Mouse (Mus musculus) kidney, postnatal 25 days (tissue): ENCODE results near the gene Tmem132c.
A peak's percentile ranks its signal among the peaks of the same experiment; 100 is the strongest.

ENCODE experiments used
- DNase-seq, 2 experiments: peaks; one replicate each; pipeline ENCODE4 v3.0.0; 2021; ENCODE audit warnings: mixed read lengths in 2 of 2

Gene Tmem132c

DNA sequence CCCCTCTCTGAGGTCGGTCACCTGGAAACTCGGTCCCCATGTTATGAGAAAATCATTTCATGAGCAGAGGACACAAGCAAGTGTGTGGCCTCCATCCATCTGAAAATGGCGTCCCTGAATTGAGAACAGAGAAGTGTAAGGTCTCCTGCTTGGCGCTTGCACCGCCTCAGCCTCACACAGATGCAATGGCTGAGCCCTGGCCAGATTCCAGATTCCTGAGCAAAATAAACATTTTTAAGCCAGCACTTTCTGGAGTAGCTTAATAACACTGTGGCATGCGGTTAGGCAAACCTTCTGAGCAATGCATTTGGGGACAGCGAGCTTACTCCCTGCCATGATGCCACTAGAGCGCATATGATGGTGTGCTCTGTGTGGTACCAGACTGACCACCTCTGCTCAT, 48.1 kb downstream of the Tmem132c start:
- no peak for DNase-seq

DNA sequence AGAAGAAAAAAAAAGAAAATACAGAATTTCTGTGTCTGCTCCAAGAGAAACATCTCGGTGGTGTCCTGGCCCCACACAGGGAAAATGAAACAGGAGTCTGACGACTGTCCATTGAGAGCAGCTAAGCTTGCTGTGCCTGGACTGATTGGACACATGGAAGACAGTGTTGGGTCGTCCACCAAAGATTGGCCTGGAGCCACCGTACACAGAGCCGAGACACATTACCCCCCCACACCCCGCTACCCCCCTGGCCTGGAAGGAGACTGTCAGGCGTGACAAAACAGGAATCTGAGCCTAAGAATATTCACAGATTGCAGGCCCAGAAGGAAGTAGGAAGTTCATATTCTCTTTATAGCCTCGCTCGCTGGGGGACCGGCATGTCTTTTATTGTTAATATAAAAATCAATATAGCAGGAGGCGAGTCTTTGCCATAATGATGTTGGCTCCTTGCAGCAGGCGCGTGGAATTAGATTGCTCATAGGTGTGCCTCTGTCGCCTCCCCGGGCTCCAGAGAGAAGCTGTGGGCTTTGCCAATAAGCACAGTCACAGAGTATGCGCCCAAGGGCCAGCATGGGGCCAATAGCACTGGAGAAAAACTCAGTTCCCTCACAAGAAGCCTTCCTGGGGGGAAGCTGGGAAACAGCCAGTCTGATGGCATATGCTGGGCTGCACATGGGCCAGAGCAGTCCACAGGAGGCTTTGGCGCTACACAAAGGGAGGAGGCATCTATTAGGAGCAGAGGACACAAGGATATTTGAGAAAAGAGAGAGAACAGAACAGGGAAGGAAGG, 49.0 kb downstream of the Tmem132c start:
- DNase-seq: no peak

DNA sequence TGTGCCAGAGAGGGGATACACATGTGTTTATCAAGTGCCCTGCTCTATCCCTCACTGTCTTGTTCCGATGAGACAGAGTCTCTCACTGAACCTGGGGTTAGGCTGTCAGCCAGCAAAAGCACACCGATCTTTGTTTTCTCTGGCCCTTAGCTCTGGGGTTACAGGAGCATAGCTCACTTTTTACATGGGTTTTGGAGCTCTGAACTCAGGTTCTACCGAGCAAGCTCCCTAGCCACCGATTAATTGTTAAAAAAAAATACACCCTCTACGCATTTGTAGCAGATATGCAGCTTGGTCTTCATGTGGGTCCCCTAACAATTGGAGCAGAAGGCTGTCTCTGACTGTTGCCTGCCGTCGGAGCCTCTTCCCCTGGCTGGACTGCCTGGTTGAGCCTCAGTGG, 50.0 kb downstream of the Tmem132c start:
- no peak for DNase-seq

DNA sequence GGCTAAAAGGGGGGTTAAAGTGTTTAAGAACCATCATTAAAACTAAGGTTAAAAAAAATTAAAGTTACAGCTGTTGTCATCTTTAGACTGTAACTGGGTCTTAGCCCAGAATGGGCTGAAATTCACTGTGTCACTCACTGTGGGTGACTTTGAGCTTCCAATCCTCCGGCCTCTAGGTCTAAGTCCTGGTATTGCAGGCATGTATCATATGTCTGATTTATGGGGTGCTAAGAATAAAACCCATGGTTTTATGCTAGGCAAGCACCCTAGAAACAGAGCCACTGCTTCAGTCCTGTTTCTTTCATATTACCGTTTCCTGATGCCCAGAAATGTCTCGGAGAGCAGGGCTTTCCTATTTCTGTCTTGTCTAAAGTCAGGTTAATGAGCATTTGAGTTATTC, 52.1 kb downstream of the Tmem132c start:
- DNase-seq: no peak

DNA sequence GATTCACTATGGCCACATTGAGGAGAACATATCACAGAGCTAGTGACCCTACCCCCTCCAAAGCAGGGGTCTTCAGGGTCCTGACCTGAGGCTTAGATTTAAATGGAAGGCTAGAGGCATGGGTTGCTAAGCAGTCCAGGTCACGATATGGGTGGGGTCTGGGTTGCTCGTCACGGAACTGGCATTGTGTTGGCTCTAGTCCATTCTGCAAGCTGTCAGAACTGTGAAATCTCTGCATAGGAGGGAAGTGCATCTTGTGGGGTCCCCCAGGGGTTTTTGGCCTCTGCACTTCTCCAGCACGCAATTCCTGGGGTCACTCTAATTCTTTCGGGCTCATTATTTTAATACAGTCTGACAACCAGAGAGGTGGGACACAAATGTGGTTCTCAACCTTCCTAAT, 55.9 kb downstream of the Tmem132c start:
- DNase-seq: no peak

DNA sequence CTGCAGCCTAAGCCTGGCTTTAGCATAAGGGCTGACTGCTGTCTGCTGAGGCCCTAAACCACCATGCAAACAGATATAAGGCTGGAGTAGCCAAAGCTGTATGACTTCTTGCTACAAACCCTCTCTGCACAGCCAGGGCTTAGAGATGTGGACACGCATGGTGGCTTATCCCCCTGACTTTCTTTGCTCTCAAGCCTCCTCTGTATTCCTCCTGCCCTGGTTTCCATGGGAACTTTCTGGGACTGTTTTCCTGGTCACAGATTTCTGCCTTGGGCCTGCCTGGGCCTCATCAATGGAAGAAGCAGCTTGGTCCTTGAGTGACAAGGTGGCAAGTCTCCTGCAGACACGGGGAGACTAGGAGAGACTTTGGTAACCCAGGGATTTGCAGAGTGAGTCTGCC, 56.5 kb downstream of the Tmem132c start:
- no peak for DNase-seq

DNA sequence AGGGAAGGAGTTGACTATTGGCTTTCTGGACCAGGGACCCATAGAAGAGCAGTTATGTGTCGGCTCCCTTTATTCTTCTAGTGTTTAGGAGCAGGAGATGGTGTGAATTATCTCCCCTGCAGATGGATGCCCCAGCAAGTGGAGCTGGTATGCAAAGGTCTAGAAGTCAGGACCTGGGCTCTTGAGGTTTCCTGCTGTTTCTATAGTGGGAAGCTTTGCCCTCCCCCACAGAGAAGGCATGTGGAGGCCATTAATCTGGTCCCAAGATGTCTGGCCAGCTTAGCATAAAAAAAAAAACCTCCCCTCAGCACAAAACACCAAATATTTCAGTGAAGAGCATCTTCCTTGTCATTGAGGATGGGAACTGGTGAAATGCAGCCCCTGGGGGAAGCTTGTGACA, 57.4 kb downstream of the Tmem132c start:
- DNase-seq: no peak

DNA sequence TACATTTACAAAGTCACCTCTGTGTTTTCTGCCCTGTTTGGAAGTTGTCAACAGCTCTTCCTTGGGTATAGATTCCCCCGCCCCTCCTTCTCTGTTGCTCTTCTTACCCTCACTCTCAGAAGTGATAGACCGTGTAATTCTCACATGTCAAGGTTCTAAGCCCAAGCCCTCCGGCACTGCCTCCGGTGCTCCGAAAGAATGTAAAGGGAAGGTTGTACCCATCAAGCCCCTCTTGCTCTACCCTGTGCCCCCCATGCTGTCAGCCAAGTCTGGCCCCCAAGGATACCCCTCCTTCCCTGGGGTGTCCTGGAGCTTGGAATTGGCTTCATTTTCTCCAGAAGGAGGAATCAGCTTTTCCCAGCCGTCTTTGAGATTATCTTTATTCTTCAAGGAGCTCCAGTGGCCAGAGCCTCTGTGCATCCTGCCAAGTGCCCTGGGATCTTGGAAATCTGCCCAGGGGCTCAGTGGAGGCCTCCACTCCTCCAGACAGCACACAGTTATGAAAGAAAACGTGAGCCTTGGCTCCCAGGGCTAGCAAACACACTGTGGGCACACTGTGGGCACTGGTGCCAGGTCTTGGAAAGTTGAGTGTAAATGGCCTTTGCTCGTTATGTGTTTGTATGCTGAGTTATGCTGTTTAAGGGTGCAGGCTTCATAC, 59.1 kb downstream of the Tmem132c start:
- DNase-seq: peak; percentile 16 to 43

DNA sequence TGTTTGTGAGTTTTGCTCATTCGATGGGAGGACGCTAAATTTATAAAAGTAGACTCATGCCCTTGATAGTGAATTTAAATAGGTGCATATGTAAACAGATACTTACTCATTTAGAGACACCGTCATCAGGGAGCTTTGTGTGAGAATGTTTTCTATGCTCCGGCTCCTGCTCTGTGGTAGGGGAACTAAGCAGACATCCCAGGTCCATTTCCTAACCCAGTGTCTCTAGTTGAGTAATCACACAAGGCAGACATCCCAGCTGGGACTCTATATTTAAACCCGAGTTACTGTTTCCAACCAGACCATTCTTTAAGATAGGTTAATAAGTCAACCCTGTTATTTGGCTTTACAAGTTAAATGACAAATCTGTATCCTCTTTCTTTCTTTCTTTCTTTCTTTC, 63.7 kb downstream of the Tmem132c start:
- DNase-seq: no peak

DNA sequence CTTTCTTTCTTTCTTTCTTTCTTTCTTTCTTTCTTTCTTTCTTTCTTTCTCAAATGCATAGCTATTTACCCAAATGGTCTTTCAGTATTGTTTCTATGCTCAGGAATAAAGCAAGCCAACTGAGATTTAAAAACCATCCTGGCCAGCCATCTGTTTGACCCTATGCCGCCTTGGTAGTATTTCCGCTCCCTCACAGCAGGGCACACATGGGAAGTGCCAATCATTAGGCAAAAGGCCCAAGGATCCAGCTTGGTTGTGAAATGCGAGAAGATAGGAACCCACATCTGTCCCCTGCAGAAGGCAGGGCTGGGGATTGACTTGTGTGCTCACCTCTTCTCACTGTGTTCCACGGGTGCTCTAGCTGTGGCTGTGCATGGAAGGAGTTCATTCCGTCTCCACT, 64.1 kb downstream of the Tmem132c start:
- no peak for DNase-seq

DNA sequence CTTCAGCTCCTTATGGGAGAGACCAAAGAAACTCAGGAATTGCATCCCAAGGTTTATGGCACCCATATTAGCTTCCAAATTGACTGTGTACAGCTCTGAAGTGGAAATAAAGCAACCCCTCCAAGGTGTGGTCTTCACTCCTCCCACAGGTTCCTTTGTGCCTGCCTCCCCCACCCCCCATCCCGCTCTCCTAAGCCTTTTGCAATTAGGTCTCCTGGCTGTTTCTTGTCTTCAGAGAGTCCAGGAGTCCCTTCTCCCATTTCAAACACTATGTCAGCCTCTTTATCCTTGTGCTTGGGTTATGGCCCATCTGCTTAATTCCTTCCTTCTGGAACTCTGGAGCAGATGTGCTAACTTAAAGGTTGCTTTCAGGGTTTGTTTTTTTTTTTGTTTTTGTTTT, 65.1 kb downstream of the Tmem132c start:
- no peak for DNase-seq

DNA sequence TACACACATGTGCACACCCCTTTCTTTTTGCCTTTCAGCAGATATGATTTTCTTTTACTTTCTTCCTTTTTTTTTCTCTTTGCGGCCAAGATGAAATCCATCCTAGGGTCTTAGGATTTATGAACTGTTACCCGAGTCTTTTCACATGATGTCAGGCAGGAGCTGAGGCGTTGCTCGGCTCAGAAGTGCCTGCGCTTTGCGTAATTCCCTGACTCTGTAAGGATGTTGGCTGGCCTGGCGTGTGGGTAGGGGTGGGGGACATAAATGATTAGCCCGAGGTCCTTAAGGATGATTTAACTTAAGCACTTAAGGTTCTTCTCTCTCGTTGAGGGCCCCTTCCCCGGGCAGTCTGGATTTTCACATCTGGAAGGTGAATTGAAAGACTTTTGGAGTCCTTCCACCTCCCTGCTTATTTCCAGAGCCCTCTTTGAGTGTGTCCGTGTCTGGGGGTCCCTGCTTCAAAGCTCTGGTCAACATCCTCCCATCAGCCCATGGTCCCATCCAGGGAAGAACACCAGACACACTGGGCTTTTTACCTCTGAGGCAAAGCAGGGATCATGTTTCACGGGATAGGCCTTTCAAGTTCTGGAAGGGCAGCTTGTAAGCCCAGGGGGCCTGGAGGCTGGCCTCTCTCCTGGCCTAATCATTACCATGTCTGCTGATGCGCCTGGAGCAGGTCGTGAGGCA, 68.9 kb downstream of the Tmem132c start:
- no peak for DNase-seq

DNA sequence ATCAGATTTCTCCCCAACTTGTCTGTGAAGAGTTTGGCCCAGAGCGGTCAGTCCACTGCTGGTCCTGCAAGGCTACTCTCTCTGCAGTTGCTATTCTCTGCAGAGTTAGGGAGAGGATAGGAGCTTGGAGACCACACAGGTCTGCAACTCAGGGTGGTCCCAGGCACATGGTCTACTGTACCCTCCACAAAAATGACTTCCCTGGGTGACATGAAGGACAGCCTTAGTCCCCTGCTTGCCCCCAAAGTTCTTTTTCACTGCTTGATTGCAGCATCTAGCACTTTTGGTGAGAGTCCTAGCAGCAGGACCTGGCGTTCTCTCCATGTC, 69.4 kb downstream of the Tmem132c start:
- no peak for DNase-seq

DNA sequence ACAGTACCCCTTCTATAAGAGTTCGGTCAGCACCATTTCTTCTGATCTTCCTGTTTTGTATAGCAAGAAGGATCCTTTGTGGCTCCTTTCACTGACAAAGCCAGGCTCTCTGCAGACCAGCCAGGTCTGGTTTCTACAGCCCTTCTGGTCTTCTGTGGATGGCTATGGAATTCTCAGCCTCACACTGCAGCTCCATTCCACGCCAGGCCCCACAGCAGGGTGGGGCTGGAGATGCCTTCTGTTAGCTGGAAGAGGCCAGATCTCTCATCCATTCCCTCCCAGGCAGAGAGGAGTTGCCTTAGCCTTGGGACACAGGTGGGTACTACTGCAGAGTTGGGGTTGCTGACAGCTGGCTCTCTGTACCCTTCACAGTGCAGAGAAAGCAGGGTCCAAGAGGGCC, 72.0 kb downstream of the Tmem132c start:
- DNase-seq: no peak

DNA sequence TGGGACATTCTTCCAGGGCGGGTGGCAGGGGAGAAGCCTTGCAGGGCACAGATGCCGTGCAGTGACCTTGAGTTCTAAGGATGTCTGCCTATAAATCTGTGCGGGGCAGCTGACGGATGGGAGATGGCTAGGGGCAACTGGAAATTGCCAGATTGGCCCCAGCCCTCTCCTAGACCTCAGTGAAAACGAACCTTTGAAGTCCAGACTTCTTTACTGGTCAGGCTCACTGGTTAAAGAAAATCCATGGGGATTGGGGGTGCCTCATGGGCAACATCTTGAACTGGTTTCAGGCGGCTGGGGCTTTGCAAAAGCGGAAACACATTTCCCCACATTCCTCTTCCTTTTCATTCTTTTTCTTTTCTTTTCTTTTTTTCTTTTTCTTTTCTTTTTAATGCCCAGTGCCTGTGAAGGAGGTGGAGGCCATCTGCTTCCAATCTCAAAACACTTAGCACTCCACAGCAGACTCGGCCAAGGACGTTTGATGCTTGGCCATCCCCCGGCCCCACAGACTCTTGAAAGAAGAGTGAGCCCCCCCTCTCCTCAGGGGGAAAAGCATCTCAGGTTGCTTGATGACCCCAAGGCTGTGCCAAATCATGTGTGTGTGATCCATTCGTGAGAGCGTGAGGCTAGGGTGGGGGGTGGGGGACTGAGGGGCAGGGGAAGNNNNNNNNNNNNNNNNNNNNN, 77.6 kb downstream of the Tmem132c start:
- no peak for DNase-seq

DNA sequence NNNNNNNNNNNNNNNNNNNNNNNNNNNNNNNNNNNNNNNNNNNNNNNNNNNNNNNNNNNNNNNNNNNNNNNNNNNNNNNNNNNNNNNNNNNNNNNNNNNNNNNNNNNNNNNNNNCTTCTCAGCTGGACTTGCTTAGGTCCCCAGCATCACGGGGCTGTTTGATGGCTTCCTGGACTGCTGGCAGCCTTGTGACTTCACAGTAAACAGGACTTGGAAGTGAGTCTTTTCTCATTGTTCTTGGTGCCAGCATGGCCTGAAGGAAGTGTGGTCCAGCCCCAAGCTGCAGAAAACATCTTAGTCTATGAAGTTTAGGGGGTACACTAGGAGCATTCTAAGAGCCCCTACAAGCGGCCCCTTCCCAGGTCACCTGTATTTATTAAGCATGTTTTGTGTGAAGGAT, 83.0 kb downstream of the Tmem132c start:
- DNase-seq: no peak

DNA sequence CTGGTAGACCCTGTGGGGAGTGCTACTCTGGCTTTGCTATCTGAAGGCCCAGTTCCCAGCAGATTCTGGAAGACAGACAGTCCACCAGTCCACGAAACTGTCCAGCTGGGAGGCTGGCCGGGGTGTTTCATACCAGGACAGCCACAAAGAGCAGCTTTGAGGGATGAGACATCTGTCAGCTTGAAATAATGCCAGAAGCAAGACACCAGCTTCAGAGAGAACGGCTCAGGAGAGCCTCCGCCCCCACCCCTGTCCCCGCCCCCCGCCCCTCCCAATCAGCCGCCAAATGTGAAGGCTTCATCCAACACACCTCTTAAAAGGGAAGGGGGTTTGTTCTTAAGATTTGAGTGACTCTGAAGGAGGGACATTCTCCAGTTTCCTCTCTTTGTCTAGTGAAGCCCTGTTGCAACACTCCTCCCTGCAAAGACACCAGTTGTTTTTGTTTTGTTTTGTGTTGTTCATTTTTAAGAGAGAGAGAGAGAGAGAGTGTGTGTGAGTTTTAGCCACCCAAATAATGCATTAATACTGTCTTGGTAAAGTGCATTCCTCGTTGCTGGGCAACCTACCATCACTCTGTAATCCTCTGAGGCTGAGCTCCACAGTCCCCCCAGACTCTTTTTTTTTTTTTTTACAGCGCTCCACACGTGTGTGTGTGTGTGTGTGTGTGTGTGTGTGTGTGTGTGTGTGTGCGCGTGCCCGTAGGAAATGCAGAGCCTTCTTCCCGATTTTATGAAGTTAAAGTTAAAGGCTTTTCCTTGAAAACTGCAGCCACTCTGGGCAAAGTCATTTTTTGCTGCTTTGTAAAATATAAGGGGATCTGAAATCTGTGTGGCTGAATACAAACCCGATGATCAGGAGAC, 94.7 kb downstream of the Tmem132c start:
- DNase-seq: peak in 1 of 2 experiments; percentile 7

DNA sequence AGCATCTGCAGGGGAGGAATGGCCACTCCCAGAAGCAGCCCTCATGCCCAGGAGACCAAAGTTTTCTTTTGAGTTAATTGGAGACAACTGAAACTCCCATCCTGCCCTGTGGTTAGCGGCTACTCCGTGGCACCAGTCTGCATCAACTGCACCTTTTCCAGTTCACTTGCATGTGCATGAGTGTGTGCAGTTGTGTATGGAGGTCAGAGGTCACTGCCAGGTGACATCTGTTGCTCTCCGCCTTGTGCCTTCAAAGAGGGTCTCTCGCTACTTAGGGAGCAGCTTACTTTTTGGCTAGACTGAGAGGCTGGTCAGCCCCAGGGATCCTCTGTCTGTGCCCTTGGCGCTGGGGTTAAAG, 95.3 kb downstream of the Tmem132c start:
- no peak for DNase-seq

DNA sequence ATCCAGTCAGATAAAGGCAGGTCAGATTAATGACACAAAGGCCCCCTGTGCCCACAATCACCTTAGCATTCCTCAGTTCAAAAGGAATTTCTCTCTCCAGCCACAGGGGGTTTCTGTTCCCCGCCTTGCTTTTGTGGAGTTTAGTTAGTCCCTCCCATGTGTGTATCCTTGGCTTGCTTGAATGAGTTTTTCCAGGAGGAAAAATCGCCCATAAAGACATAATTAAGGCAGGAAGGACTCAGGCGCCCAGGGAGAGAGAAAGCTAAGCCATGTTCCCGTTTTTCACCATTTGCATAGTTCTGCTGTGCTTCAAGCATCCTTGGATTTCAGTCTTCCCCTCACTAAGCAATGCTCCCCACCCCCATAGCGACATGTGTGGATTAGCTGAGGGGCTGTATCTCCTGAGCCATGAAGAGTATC, 97.4 kb downstream of the Tmem132c start:
- no peak for DNase-seq

DNA sequence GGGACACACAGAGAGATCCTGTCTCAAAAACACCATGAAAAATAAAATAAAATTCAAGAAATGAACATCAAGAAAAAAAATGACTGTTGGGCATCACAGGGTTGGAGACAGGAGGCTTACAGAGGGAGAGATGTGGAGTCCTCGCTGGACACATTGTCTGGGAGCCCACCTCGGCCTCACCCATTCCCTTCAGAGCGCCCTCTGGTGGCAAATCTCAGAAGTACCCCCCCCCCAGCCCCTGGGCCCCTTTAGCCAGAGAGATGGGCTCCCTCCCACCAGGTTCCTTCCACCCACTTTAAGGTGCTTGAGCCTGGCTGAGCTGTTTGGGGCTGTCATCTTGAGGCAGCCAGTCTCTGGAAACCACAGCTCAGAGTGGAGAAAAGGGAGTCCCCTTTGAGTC, 99.5 kb downstream of the Tmem132c start:
- no peak for DNase-seq

DNA sequence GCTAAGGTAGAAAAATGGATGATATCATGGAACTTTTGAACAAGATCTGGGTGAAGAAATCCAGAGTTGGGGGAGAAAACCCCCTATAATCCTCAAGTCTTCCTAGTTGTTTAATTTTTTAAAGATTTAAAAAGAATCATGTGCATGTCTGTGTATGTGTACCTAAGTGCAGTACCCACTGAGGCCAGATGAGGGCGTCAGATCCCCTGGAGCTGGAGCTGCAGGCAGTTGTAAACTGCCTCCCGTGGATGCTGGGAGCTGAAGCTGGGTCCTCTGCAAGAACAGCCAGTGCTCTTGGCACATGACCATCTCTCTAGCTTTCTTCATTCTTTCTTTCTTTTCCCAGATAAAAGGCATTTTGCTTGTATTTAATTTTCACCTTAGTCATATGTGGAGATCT, 103.1 kb downstream of the Tmem132c start:
- no peak for DNase-seq

DNA sequence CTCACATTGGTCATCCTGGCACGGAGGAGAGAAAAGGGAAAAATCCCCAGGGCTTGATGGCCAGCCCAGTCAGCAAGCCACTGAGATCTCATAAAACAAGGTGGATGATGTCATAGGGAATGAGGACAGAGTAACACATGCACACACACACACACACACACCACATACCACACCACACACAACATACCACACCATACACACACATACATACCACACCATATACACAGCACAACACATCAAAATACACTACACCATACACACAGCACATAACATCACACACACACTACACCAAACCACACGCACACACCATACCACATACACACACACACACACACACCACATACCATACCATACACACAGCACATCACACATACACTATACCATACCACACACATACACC, 104.8 kb downstream of the Tmem132c start:
- DNase-seq: no peak
